Mouse (Mus musculus) small intestine, adult 2 months (tissue): Measurements from ENCODE around the gene Dynlrb1.

ENCODE experiments used
- CTCF ChIP-seq: fragments of 200-500 bp; IDR thresholded peaks from 2 replicates; pipeline ENCODE4 v1.5.1; 2012; ENCODE audit warnings: low read depth, mild to moderate bottlenecking, control low read depth, inconsistent platforms, low read length, moderate library complexity, mixed read lengths; ENCODE audit not compliant: insufficient replicate concordance, insufficient read length; ENCODE audit errors: extremely low read depth
- POLR2A ChIP-seq: fragments of 200-500 bp; IDR thresholded peaks from 2 replicates; pipeline ENCODE4 v1.6.1; 2012; ENCODE audit warnings: low read depth, mild to moderate bottlenecking, control low read depth, inconsistent platforms, low read length, moderate library complexity

DNA sequence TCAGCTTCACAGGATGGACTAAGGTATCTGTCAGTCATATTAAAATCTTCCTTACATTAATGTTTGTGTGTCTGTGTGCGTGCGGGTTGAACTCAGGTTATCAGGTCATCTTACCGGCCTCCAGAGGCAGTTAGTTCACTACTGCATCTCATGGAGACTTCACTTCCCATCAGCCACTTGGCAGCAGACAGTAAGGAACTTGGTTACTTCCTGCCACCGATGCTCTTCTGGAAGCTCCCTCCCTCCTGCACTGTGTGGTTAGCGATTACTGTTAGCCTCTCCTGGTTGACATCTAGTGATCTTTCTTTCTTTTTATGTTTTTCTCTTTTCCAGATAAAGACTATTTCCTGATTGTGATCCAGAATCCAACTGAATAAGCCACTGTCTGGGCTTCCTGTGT, 13.3 kb downstream of the Dynlrb1 start:
- TF ChIP-seq CTCF (no peak), POLR2A (no peak)
